Mouse (Mus musculus): ENCODE measurements around the gene Cacna1b. TPM values are rescaled to one million over a fixed set of nuclear protein-coding genes. Genes with fewer than 3 reads are reported as not detected.

Cacna1b gene
- polyA plus RNA-seq, 1 experiment from 2014 or later = 0.84 TPM

DNA sequence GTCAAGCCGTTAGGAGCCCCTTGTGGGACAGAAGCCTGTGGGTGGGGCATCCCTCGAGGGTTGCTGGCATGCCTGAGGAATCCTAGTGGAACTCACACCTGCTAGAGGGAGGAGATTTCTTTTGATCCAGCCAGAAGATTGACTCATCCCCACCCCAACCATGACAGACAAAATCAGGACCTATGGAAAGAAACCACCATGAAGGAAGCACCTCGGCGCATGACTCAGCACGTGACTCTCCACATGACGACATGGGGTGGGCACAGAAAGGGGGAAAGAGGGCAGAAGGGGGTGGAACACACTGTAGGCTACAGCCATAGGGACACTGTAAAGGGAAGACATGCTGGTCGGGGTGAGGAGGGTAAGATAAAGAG is 154.2 kb downstream of the Cacna1b start:
- ATAC-seq (ENCODE audit: low read depth) (peak; percentile 67), DNase-seq (ENCODE audit: low spot score) (peak; percentile 73)
- Histone ChIP-seq H3K4me3 (ENCODE audit: low read depth, low read length) (no peak overlapping the region), H3K9ac (ENCODE audit: low read depth, low read length) (no peak overlapping the region), H3K27ac (replicated peaks; ENCODE audit: low read depth, low read length) (peak overlapping the region; percentile 42; the same call in 1 of the 2 replicates), H3K9me3 (ENCODE audit: control insufficient read depth, low read length) (no peaks in the 10 kb centered on the region), H3K27me3 (replicated peaks; ENCODE audit: control insufficient read depth, insufficient read depth, low read length) (0 out of 2 replicates have a peak, but pooled peaks cover 3% of the 10 kb centered on the region), H3K36me3 (ENCODE audit: control insufficient read depth, insufficient read depth, low read length) (no peaks in the 10 kb centered on the region), H3K4me2 (ENCODE audit: low read depth, low read length) (no peak overlapping the region), H3K4me1 (ENCODE audit: control insufficient read depth, insufficient read depth, low read length) (no peaks in the 10 kb centered on the region)
- WGBS = 28% methylated on average over 7 of the region's 7 CpGs

DNA sequence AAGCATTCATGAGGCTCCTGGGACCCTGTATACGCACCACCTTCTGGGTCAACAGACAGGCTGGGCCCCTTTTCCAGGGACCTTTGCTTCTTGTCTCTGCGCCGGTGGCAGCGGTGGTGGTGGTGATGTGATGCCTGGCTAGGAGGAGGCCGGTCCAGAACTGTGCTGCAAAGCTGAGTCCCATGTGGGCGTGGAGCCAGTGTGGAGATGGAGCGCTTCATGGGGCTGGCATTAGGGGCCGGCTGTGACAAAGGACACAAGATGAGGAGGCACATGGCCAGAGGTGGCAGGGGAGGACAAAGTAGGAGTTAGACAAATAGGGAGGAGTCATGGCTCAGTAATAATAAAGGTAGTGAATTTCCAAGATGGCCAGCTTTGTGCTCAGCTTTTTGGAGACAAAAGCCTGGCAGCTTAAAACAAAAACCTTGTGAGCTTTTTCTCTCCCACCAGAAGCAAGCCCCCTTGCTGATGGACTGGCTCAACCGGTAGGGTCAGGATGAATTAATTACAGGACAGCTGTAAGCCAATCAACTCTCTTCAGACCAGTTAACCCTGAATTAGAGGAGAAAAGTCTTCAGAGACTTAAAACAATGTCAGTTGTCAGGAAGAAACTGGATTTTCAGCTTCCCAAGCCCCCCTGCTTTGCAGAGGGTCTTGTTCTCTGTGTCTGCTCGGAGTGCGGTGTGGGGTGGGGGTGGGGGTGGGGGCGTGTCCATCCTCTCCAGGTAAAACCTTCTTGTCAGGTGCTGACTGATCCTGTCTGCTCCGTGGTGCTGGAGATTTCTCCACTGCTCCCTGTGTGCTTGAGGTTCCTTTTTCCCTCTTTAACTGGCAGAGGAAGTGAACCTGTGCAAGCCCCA is 154.8 kb downstream of the Cacna1b start:
- Histone ChIP-seq H3K9me3 (ENCODE audit: control insufficient read depth, low read length) (no peaks in the 10 kb centered on the region), H3K9ac (ENCODE audit: low read depth, low read length) (peak overlapping the region; percentile 39; the same call in 1 of the 2 replicates), H3K27me3 (replicated peaks; ENCODE audit: control insufficient read depth, insufficient read depth, low read length) (0 out of 2 replicates have a peak, but pooled peaks cover 3% of the 10 kb centered on the region), H3K4me3 (ENCODE audit: low read depth, low read length) (peak overlapping the region; percentile 17; the same call in 1 of the 2 replicates), H3K36me3 (ENCODE audit: control insufficient read depth, insufficient read depth, low read length) (no peaks in the 10 kb centered on the region), H3K27ac (replicated peaks; ENCODE audit: low read depth, low read length) (peak overlapping the region; percentile 42), H3K4me1 (ENCODE audit: control insufficient read depth, insufficient read depth, low read length) (no peaks in the 10 kb centered on the region), H3K4me2 (ENCODE audit: low read depth, low read length) (peak overlapping the region; percentile 31)
- DNase-seq (ENCODE audit: low spot score) (peak; percentile 53), ATAC-seq (ENCODE audit: low read depth) (peak; percentile 79)
- WGBS = 19% methylated on average over 13 of the region's 13 CpGs

GRCm38 (mm10) chr2:24606531-24606930 is 156.4 kb downstream of the Cacna1b start:
- H3K36me3 ChIP-seq (ENCODE audit: control insufficient read depth, insufficient read depth, low read length) = no peaks in the 10 kb centered on the region
- H3K9me3 ChIP-seq (ENCODE audit: control insufficient read depth, low read length) = no peaks in the 10 kb centered on the region
- H3K4me2 ChIP-seq (ENCODE audit: low read depth, low read length) = no peak overlapping the region
- WGBS = 85% methylated on average over 15 of the region's 15 CpGs
- no peaks in the 10 kb centered on the region for H3K4me1 ChIP-seq (ENCODE audit: control insufficient read depth, insufficient read depth, low read length)
- ATAC-seq (ENCODE audit: low read depth) = no peak
- H3K9ac ChIP-seq (ENCODE audit: low read depth, low read length) = no peak overlapping the region
- DNase-seq (ENCODE audit: low spot score) = no peak
- no peak overlapping the region for H3K4me3 ChIP-seq (ENCODE audit: low read depth, low read length)
- 0 out of 2 replicates have a peak, but pooled peaks cover 3% of the 10 kb centered on the region for H3K27me3 ChIP-seq (replicated peaks; ENCODE audit: control insufficient read depth, insufficient read depth, low read length)
- no peak overlapping the region for H3K27ac ChIP-seq (replicated peaks; ENCODE audit: low read depth, low read length)

GRCm38 (mm10) chr2:24605096-24605495 is 157.9 kb downstream of the Cacna1b start:
- Histone ChIP-seq H3K4me1 (ENCODE audit: control insufficient read depth, insufficient read depth, low read length) (no peaks in the 10 kb centered on the region), H3K27ac (replicated peaks; ENCODE audit: low read depth, low read length) (no peak overlapping the region), H3K9ac (ENCODE audit: low read depth, low read length) (no peak overlapping the region), H3K36me3 (ENCODE audit: control insufficient read depth, insufficient read depth, low read length) (no peaks in the 10 kb centered on the region), H3K27me3 (replicated peaks; ENCODE audit: control insufficient read depth, insufficient read depth, low read length) (0 out of 2 replicates have a peak, but pooled peaks cover 3% of the 10 kb centered on the region), H3K9me3 (ENCODE audit: control insufficient read depth, low read length) (no peaks in the 10 kb centered on the region), H3K4me2 (ENCODE audit: low read depth, low read length) (no peak overlapping the region), H3K4me3 (ENCODE audit: low read depth, low read length) (no peak overlapping the region)
- DNase-seq (ENCODE audit: low spot score) (no peak), ATAC-seq (ENCODE audit: low read depth) (no peak)
- 64% methylated on average over 4 of the region's 4 CpGs for WGBS

DNA sequence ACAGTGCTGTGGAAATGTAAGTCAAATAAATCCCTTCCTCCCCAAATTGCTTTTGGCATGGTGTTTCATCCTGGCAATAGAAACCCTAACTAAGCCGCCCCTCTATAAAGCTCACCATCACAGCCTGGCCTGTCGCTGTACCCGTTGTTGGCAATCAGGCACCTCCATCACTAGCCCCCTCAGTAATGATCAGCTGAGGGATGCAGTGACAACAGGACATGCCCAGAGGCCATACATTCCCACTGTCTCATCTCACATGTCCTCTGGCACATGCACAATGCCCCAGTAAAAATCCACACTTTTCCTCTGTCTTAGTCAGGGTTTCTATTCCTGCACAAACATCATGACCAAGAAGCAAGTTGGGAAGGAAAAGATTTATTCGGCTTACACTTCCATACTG is 173.5 kb downstream of the Cacna1b start:
- no peak overlapping the region for H3K4me2 ChIP-seq (ENCODE audit: low read depth, low read length)
- DNase-seq (ENCODE audit: low spot score) (no peak), ATAC-seq (ENCODE audit: low read depth) (no peak)
- WGBS = 85% methylated on average over 4 of the region's 4 CpGs
- no peaks in the 10 kb centered on the region for H3K4me1 ChIP-seq (ENCODE audit: control insufficient read depth, insufficient read depth, low read length)
- no peak overlapping the region for H3K4me3 ChIP-seq (ENCODE audit: low read depth, low read length)
- no peak overlapping the region for H3K9ac ChIP-seq (ENCODE audit: low read depth, low read length)
- H3K27me3 ChIP-seq (replicated peaks; ENCODE audit: control insufficient read depth, insufficient read depth, low read length) = no peaks in the 10 kb centered on the region
- peaks cover 8% of the 10 kb centered on the region; the same call in 1 of the 2 replicates for H3K9me3 ChIP-seq (ENCODE audit: control insufficient read depth, low read length)
- H3K36me3 ChIP-seq (ENCODE audit: control insufficient read depth, insufficient read depth, low read length) = no peaks in the 10 kb centered on the region
- H3K27ac ChIP-seq (replicated peaks; ENCODE audit: low read depth, low read length) = no peak overlapping the region

DNA sequence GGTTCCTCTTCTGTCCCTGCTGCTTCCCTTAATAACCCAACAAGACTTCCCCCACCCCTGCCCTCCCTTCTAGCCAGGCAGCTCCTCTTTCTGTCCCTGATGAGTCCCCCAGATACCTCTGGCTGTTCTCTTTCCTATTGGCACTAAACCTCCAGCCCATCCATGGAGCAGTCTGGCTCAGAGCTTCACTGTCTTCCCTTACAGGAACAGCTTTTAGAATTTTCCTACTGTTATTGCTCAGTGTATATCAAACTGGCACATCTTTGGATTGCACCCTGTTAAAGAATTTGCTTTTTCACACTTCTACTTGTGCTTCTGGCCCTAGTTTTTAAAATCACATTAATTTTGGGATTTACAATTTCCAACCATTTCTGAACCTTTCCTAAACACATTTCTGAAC is 175.0 kb downstream of the Cacna1b start:
- ATAC-seq (ENCODE audit: low read depth) = no peak
- no peak overlapping the region for H3K27ac ChIP-seq (replicated peaks; ENCODE audit: low read depth, low read length)
- no peak overlapping the region for H3K4me2 ChIP-seq (ENCODE audit: low read depth, low read length)
- no peak overlapping the region for H3K4me3 ChIP-seq (ENCODE audit: low read depth, low read length)
- H3K27me3 ChIP-seq (replicated peaks; ENCODE audit: control insufficient read depth, insufficient read depth, low read length) = no peaks in the 10 kb centered on the region
- no peak for DNase-seq (ENCODE audit: low spot score)
- no peak overlapping the region for H3K9ac ChIP-seq (ENCODE audit: low read depth, low read length)
- H3K36me3 ChIP-seq (ENCODE audit: control insufficient read depth, insufficient read depth, low read length) = no peaks in the 10 kb centered on the region
- peaks cover 8% of the 10 kb centered on the region; the same call in 1 of the 2 replicates for H3K9me3 ChIP-seq (ENCODE audit: control insufficient read depth, low read length)
- H3K4me1 ChIP-seq (ENCODE audit: control insufficient read depth, insufficient read depth, low read length) = no peaks in the 10 kb centered on the region

DNA sequence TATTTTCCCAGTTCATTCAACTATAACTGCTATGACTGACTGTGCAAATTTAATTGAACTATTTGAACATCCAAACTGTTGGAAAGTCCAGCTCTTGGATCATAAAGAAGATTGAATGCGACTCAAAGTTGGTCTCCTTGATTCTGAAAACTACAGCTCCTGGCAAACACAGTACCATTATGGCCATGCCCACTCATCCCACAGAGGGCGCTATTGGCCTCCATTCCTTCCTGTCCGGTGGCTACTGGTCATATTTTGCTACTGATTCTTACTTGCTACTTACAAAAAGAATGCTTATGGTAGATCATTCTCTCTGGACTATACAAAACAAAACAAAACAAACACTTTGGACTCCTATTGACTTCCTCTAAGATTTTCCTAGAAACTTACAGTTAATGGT is 188.3 kb downstream of the Cacna1b start:
- no peak overlapping the region for H3K27ac ChIP-seq (replicated peaks; ENCODE audit: low read depth, low read length)
- ATAC-seq (ENCODE audit: low read depth) = no peak
- no peak overlapping the region for H3K4me3 ChIP-seq (ENCODE audit: low read depth, low read length)
- H3K9ac ChIP-seq (ENCODE audit: low read depth, low read length) = no peak overlapping the region
- H3K36me3 ChIP-seq (ENCODE audit: control insufficient read depth, insufficient read depth, low read length) = no peaks in the 10 kb centered on the region
- H3K4me1 ChIP-seq (ENCODE audit: control insufficient read depth, insufficient read depth, low read length) = no peaks in the 10 kb centered on the region
- no peak overlapping the region for H3K4me2 ChIP-seq (ENCODE audit: low read depth, low read length)
- DNase-seq (ENCODE audit: low spot score) = peak; percentile 33
- no peaks in the 10 kb centered on the region for H3K9me3 ChIP-seq (ENCODE audit: control insufficient read depth, low read length)
- WGBS = 15% methylated on average over 3 of the region's 3 CpGs
- H3K27me3 ChIP-seq (replicated peaks; ENCODE audit: control insufficient read depth, insufficient read depth, low read length) = 0 out of 2 replicates have a peak, but pooled peaks cover 4% of the 10 kb centered on the region

DNA sequence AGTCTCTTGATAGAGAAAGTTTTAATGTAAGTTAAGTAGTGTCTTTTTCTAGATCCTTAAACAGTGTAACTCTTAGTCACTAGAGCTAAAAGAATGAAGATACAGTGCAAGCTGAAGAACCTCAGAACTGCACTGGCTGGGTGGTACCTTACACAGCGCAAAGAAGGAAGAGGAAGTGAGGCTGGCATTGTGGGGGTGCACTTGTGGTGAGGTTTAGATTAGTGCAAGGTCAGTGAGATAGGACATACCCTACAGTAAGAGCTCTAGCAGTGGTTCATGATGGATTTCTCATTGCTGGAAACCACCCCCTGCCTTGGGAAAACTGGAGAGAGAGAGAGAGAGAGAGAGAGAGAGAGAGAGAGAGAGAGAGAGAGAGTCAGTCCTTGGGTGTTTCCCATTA is 192.0 kb downstream of the Cacna1b start:
- DNase-seq (ENCODE audit: low spot score) (no peak), ATAC-seq (ENCODE audit: low read depth) (no peak)
- no peaks in the 10 kb centered on the region for H3K4me1 ChIP-seq (ENCODE audit: control insufficient read depth, insufficient read depth, low read length)
- no peak overlapping the region for H3K4me3 ChIP-seq (ENCODE audit: low read depth, low read length)
- H3K9me3 ChIP-seq (ENCODE audit: control insufficient read depth, low read length) = no peaks in the 10 kb centered on the region
- H3K9ac ChIP-seq (ENCODE audit: low read depth, low read length) = no peak overlapping the region
- 71% methylated on average over 1 of the region's 1 CpGs for WGBS
- H3K36me3 ChIP-seq (ENCODE audit: control insufficient read depth, insufficient read depth, low read length) = no peaks in the 10 kb centered on the region
- H3K4me2 ChIP-seq (ENCODE audit: low read depth, low read length) = no peak overlapping the region
- H3K27ac ChIP-seq (replicated peaks; ENCODE audit: low read depth, low read length) = no peak overlapping the region
- no peaks in the 10 kb centered on the region for H3K27me3 ChIP-seq (replicated peaks; ENCODE audit: control insufficient read depth, insufficient read depth, low read length)

GRCm38 (mm10) chr2:24568555-24568954 is 194.4 kb downstream of the Cacna1b start:
- Histone ChIP-seq H3K4me1 (ENCODE audit: control insufficient read depth, insufficient read depth, low read length) (no peaks in the 10 kb centered on the region), H3K4me3 (ENCODE audit: low read depth, low read length) (no peak overlapping the region), H3K4me2 (ENCODE audit: low read depth, low read length) (no peak overlapping the region), H3K27me3 (replicated peaks; ENCODE audit: control insufficient read depth, insufficient read depth, low read length) (no peaks in the 10 kb centered on the region), H3K9ac (ENCODE audit: low read depth, low read length) (no peak overlapping the region), H3K9me3 (ENCODE audit: control insufficient read depth, low read length) (no peaks in the 10 kb centered on the region), H3K27ac (replicated peaks; ENCODE audit: low read depth, low read length) (no peak overlapping the region), H3K36me3 (ENCODE audit: control insufficient read depth, insufficient read depth, low read length) (no peaks in the 10 kb centered on the region)
- ATAC-seq (ENCODE audit: low read depth) (no peak), DNase-seq (ENCODE audit: low spot score) (peak; percentile 51)
- 6% methylated on average over 3 of the region's 3 CpGs for WGBS
